Mouse (Mus musculus) ES-Bruce4 (cell line): ENCODE results near the gene Kmt5b.

Experiments used
- EP300 ChIP-seq: IDR thresholded peaks from 2 replicates; pipeline ENCODE4 v1.6.1; 2011; ENCODE audit warnings: low read depth, low read length; ENCODE audit not compliant: insufficient read depth
- POLR2A ChIP-seq: IDR thresholded peaks from one replicate; pipeline ENCODE4 v1.8.1; 2011; ENCODE audit warnings: low read length; ENCODE audit not compliant: insufficient read depth

GRCm38 (mm10) chr19:3825044-3825443 is 57.8 kb downstream of the Kmt5b start:
- no peak for TF ChIP-seq POLR2A
- TF ChIP-seq EP300, result no peak
